Mouse (Mus musculus): ENCODE results near the gene Hal. TPM values are rescaled to one million over a fixed set of nuclear protein-coding genes. Genes with fewer than 3 reads are reported as not detected.

The Hal gene
- polyA plus RNA-seq, 1 experiment from 2014 or later, result not detected

DNA sequence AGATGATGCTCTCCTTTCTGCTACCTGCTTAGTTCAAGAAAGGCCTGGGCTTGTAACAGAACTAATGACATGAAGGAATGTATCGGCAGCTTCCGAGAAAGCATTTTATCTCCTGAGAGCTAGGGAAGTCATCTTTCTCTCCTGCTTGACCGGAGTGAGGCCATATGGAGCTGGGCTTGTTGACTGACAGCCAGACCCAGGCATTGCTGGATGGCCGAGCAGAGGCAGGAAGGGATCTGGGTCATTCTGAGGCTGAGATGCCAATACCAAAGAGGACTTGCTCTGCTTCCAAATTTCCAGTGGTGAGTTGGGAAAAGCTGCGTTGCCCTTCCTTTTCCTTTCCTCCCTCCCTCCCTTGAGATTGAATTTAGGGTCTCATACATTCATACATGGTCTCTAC lies 31.2 kb downstream of the Hal start:
- Histone ChIP-seq H3K9ac (ENCODE audit: low read length) (no peak overlapping the region), H3K27me3 (ENCODE audit: control insufficient read depth, insufficient read depth, low read length) (no peaks in the 10 kb centered on the region), H3K4me1 (ENCODE audit: control insufficient read depth, insufficient read depth, low read length) (no peaks in the 10 kb centered on the region), H3K4me2 (no peak overlapping the region), H3K27ac (ENCODE audit: low read depth, low read length) (no peak overlapping the region), H3K36me3 (ENCODE audit: control insufficient read depth, insufficient read depth, low read length) (no peaks in the 10 kb centered on the region), H3K9me3 (ENCODE audit: control insufficient read depth, low read length) (no peaks in the 10 kb centered on the region), H3K4me3 (ENCODE audit: low read depth, low read length) (no peak overlapping the region)
- ATAC-seq (ENCODE audit: low FRiP score) (no peak), DNase-seq (ENCODE audit: low spot score, missing footprints) (no peak)
- WGBS, result 92% methylated on average over 5 of the region's 5 CpGs

DNA sequence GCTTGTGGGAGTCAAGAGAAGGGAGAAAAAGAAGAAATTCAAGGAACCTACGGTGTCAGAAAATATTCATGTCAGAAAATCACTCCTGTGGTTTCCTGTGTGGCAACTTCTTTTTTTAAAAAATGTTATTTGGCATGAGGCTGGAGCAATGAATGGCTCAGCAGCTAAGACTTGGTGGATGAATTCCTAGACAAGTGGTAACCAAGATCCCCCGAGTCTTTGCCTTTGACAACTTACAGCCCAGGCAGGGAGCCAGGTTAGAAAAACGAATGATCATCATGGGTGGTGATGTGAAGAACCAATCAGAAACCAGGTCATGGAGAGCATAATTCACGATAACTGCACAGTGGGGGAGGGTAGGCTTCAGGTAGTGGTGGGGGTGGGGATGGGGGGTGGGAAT lies 32.4 kb downstream of the Hal start:
- 92% methylated on average over 4 of the region's 4 CpGs for WGBS
- ATAC-seq (ENCODE audit: low FRiP score) (no peak), DNase-seq (ENCODE audit: low spot score, missing footprints) (no peak)
- no peak overlapping the region for H3K9ac ChIP-seq (ENCODE audit: low read length)
- H3K4me1 ChIP-seq (ENCODE audit: control insufficient read depth, insufficient read depth, low read length), result no peaks in the 10 kb centered on the region
- H3K4me3 ChIP-seq (ENCODE audit: low read depth, low read length), result no peak overlapping the region
- no peaks in the 10 kb centered on the region for H3K36me3 ChIP-seq (ENCODE audit: control insufficient read depth, insufficient read depth, low read length)
- H3K4me2 ChIP-seq, result no peak overlapping the region
- no peak overlapping the region for H3K27ac ChIP-seq (ENCODE audit: low read depth, low read length)
- no peaks in the 10 kb centered on the region for H3K27me3 ChIP-seq (ENCODE audit: control insufficient read depth, insufficient read depth, low read length)
- no peaks in the 10 kb centered on the region for H3K9me3 ChIP-seq (ENCODE audit: control insufficient read depth, low read length)

DNA sequence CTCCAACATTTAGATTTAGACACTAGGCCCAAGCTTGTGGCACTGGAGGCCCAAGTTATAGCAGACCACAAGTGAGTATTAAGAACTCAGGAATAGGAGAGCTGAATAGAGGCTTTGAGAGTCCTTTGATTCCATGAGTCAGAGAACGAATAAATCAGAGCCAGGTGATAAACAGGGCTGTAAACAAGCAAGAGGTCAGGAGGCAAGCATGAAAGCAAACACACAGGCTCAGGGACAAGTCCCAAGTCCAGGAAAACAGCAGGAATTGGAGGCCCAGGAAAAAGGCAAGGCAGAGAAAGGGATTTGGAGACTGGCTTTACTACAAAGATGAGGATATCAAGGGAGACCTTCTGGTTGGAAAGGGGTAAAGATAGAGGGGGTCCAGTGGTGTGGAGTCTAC lies 36.8 kb downstream of the Hal start:
- no peak overlapping the region for H3K9ac ChIP-seq (ENCODE audit: low read length)
- no peaks in the 10 kb centered on the region for H3K27me3 ChIP-seq (ENCODE audit: control insufficient read depth, insufficient read depth, low read length)
- ATAC-seq (ENCODE audit: low FRiP score) (no peak), DNase-seq (ENCODE audit: low spot score, missing footprints) (no peak)
- H3K27ac ChIP-seq (ENCODE audit: low read depth, low read length), result no peak overlapping the region
- H3K4me3 ChIP-seq (ENCODE audit: low read depth, low read length), result no peak overlapping the region
- H3K4me1 ChIP-seq (ENCODE audit: control insufficient read depth, insufficient read depth, low read length), result no peaks in the 10 kb centered on the region
- WGBS, result 81% methylated on average over 1 of the region's 1 CpGs
- H3K36me3 ChIP-seq (ENCODE audit: control insufficient read depth, insufficient read depth, low read length), result no peaks in the 10 kb centered on the region
- no peaks in the 10 kb centered on the region; the same call in 1 of the 2 replicates for H3K9me3 ChIP-seq (ENCODE audit: control insufficient read depth, low read length)
- no peak overlapping the region for H3K4me2 ChIP-seq

DNA sequence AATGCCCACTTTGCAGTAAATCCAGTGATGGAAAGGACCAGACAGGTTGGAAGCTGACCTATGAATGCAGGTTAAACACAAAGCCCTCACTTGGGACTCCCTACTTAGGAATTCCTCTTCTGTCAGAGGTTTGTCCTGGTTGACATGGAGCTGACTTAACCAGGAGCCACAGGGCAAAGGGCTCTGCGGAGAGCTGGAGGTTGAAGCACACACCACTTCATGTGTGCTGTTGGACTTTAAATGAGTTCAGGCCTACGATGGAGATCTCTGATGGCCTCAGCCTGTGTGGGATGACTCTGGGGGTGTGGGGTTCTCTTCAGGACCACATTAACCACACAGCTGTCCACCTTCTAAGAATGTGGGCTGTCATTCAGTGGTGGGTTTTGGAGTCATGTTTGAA lies 49.7 kb downstream of the Hal start:
- H3K27ac ChIP-seq (ENCODE audit: low read depth, low read length), result no peak overlapping the region
- H3K9me3 ChIP-seq (ENCODE audit: control insufficient read depth, low read length), result no peaks in the 10 kb centered on the region
- ATAC-seq (ENCODE audit: low FRiP score) (no peak), DNase-seq (ENCODE audit: low spot score, missing footprints) (no peak)
- no peak overlapping the region for H3K4me3 ChIP-seq (ENCODE audit: low read depth, low read length)
- WGBS, result 98% methylated on average over 2 of the region's 2 CpGs
- H3K4me2 ChIP-seq, result no peak overlapping the region
- H3K9ac ChIP-seq (ENCODE audit: low read length), result no peak overlapping the region
- H3K27me3 ChIP-seq (ENCODE audit: control insufficient read depth, insufficient read depth, low read length), result no peaks in the 10 kb centered on the region; the same call in 1 of the 2 replicates
- H3K4me1 ChIP-seq (ENCODE audit: control insufficient read depth, insufficient read depth, low read length), result peaks cover 6% of the 10 kb centered on the region; the same call in 1 of the 2 replicates
- H3K36me3 ChIP-seq (ENCODE audit: control insufficient read depth, insufficient read depth, low read length), result no peaks in the 10 kb centered on the region

DNA sequence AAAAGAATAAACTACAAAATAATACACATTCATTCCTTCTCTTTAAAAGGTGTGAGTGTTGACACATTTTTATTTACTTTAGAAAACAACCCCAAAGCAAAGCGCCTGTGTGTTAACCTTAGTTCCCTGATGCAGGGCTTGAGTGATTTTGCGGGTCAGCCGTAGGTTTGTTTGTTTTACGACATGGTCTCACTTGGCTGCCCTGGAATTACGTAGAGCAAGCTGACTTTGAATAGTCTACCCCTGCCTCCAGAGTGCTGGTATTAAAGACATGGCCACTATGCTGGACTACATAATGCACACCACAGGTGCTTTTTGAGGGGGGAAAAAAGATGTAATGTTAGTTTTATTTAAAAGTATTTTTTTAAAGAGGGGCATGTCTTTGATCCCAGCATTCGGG lies 50.2 kb downstream of the Hal start:
- Histone ChIP-seq H3K9ac (ENCODE audit: low read length) (no peak overlapping the region), H3K4me2 (no peak overlapping the region), H3K27ac (ENCODE audit: low read depth, low read length) (no peak overlapping the region), H3K4me1 (ENCODE audit: control insufficient read depth, insufficient read depth, low read length) (peaks cover 6% of the 10 kb centered on the region; the same call in 1 of the 2 replicates), H3K36me3 (ENCODE audit: control insufficient read depth, insufficient read depth, low read length) (no peaks in the 10 kb centered on the region), H3K4me3 (ENCODE audit: low read depth, low read length) (no peak overlapping the region), H3K9me3 (ENCODE audit: control insufficient read depth, low read length) (no peaks in the 10 kb centered on the region), H3K27me3 (ENCODE audit: control insufficient read depth, insufficient read depth, low read length) (no peaks in the 10 kb centered on the region; the same call in 1 of the 2 replicates)
- WGBS, result 49% methylated on average over 6 of the region's 6 CpGs
- DNase-seq (ENCODE audit: low spot score, missing footprints) (no peak), ATAC-seq (ENCODE audit: low FRiP score) (no peak)

DNA sequence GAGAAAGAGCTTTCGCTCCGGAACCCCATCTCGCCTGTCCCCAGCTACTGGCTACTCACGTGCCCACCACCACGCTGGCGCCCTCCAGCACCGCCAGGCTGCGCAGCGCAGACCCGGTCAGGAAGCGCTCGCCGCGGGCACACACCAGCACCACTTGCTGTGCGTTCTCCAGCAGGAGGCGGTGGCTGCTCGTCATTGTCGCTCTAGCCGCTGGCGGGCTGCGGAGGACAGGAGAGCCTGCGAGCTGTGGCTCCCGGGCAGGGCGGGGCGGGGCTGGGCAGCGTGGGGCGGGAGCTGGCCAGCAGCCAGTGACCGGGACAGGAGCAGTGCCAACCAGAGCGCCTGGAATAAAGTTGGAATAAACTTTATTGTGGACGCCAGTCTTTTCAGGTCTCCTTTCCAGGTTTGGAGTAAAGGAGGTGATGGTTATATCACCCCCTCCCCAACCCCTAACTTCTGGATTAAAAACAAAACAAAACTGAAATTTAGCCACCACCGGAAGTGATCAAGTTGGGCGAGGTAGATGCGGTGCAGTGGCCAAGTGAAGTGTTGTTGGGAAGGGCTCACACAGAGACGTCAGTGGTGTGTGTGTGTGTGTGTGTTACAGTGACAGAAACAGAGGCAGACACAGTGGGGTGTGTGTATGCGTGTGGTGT lies 51.3 kb downstream of the Hal start, which contains the start of gene Amdhd1:
TSS of gene Amdhd1 (minus strand) at position 259 of the 656 bp plus-strand sequence.
- Histone ChIP-seq H3K4me1 (ENCODE audit: control insufficient read depth, insufficient read depth, low read length) (peaks cover 4% of the 10 kb centered on the region; the same call in 1 of the 2 replicates), H3K36me3 (ENCODE audit: control insufficient read depth, insufficient read depth, low read length) (no peaks in the 10 kb centered on the region), H3K4me3 (ENCODE audit: low read depth, low read length) (peak within 1 kb of the TSS; percentile 31), H3K27me3 (ENCODE audit: control insufficient read depth, insufficient read depth, low read length) (no peaks in the 10 kb centered on the region; the same call in 1 of the 2 replicates), H3K27ac (ENCODE audit: low read depth, low read length) (no peak within 1 kb of the TSS), H3K9me3 (ENCODE audit: control insufficient read depth, low read length) (no peaks in the 10 kb centered on the region), H3K9ac (ENCODE audit: low read length) (peak within 1 kb of the TSS; percentile 54), H3K4me2 (peak within 1 kb of the TSS; percentile 59)
- WGBS, result 4% methylated on average over 35 of the region's 35 CpGs
- DNase-seq (ENCODE audit: low spot score, missing footprints), result peak; percentile 93
- peak; percentile 95 for ATAC-seq (ENCODE audit: low FRiP score)

DNA sequence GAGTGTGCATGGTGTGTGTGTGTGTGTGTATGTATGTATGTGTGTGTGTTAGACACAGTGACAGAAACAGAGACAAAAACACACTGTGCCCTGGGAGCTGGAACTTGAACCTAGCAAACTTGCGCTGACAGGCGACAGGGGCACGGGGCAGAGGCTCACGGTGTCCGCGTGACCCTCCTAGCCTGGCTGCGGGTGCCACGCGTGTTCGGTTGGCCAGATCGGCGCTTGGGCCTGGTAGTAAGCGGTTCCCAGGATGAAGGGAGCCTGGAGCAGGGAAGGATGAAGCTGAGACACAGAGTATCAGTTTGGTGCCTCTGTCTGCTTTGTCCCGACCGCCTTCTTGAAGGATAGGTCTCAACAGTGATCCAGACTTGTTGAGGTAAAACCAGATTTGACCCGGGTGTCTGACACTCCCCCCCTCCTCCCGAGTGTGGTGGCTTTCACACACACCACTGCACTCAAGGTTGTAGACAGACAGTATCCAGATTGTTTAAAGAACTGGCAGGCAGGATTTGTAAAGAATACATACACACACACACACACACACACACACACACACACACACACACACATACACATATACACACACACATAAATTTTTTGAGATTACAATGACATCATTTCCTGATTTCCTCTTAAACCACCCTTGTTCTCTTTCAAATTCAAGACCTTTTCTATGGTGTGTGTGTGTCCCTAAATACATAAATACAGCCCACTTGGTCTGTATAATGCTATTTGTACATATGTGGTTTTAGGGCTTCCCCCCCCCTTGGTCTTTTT lies 52.1 kb downstream of the Hal start, which contains the start of gene Ccdc38:
TSS of gene Ccdc38 (plus strand) at position 202 of the 780 bp plus-strand sequence.
- H3K9me3 ChIP-seq (ENCODE audit: control insufficient read depth, low read length), result no peaks in the 10 kb centered on the region
- H3K4me1 ChIP-seq (ENCODE audit: control insufficient read depth, insufficient read depth, low read length), result peaks cover 4% of the 10 kb centered on the region; the same call in 1 of the 2 replicates
- DNase-seq (ENCODE audit: low spot score, missing footprints) (no peak), ATAC-seq (ENCODE audit: low FRiP score) (peak; percentile 43; the same call in 1 of the 2 replicates)
- peak within 1 kb of the TSS; percentile 54 for H3K9ac ChIP-seq (ENCODE audit: low read length)
- peak within 1 kb of the TSS; percentile 31 for H3K4me3 ChIP-seq (ENCODE audit: low read depth, low read length)
- WGBS, result 75% methylated on average over 17 of the region's 17 CpGs
- H3K4me2 ChIP-seq, result peak within 1 kb of the TSS; percentile 59
- H3K36me3 ChIP-seq (ENCODE audit: control insufficient read depth, insufficient read depth, low read length), result no peaks in the 10 kb centered on the region
- no peak within 1 kb of the TSS for H3K27ac ChIP-seq (ENCODE audit: low read depth, low read length)
- no peaks in the 10 kb centered on the region; the same call in 1 of the 2 replicates for H3K27me3 ChIP-seq (ENCODE audit: control insufficient read depth, insufficient read depth, low read length)

DNA sequence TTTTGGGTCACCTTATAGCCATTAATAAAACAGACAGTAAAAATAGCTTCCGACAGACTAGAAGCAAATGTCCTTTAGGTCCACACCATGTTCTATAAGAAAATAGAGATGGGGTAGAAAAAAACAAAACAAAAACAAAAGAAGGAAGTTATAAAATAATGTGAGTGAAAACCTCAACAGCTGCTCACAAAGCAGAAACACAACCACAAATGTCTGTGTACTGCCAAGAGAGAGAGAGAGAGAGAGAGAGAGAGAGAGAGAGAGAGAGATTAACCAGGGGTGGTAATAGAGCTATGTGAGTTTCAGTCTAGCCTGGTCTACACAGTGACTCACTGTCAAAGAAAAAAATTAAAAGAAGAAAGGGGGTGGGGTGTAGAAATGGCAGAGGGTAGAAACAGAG lies 53.0 kb downstream of the Hal start:
- Histone ChIP-seq H3K4me2 (no peak overlapping the region), H3K36me3 (ENCODE audit: control insufficient read depth, insufficient read depth, low read length) (no peaks in the 10 kb centered on the region), H3K4me3 (ENCODE audit: low read depth, low read length) (no peak overlapping the region), H3K4me1 (ENCODE audit: control insufficient read depth, insufficient read depth, low read length) (peaks cover 4% of the 10 kb centered on the region; the same call in 1 of the 2 replicates), H3K9me3 (ENCODE audit: control insufficient read depth, low read length) (no peaks in the 10 kb centered on the region), H3K27ac (ENCODE audit: low read depth, low read length) (no peak overlapping the region), H3K27me3 (ENCODE audit: control insufficient read depth, insufficient read depth, low read length) (no peaks in the 10 kb centered on the region; the same call in 1 of the 2 replicates), H3K9ac (ENCODE audit: low read length) (no peak overlapping the region)
- no peak for DNase-seq (ENCODE audit: low spot score, missing footprints)
- WGBS, result 92% methylated on average over 1 of the region's 1 CpGs
- no peak for ATAC-seq (ENCODE audit: low FRiP score)

DNA sequence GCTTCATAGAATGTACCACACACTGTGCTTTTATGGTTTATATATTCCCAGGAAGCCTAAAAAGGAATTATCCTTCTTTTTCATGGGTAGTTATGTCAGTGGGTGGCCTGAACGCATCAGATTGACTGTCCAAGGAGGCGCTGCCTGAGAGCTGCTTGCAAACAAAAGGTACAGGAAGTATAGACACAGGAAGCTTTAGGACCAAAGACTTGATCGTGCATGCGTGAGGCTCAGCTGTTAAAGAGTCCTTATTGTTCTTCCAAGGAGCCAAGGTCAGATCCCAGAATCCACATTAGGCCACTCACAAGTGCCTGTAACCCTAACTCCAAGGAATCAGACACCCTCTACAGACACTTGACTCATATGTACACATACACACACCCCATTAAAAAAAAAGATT lies 53.8 kb downstream of the Hal start:
- H3K27ac ChIP-seq (ENCODE audit: low read depth, low read length), result no peak overlapping the region
- H3K9me3 ChIP-seq (ENCODE audit: control insufficient read depth, low read length), result no peaks in the 10 kb centered on the region
- 24% methylated on average over 4 of the region's 4 CpGs for WGBS
- no peak overlapping the region for H3K9ac ChIP-seq (ENCODE audit: low read length)
- no peak overlapping the region for H3K4me2 ChIP-seq
- ATAC-seq (ENCODE audit: low FRiP score), result no peak
- H3K27me3 ChIP-seq (ENCODE audit: control insufficient read depth, insufficient read depth, low read length), result no peaks in the 10 kb centered on the region; the same call in 1 of the 2 replicates
- H3K4me1 ChIP-seq (ENCODE audit: control insufficient read depth, insufficient read depth, low read length), result peaks cover 4% of the 10 kb centered on the region; the same call in 1 of the 2 replicates
- no peak overlapping the region for H3K4me3 ChIP-seq (ENCODE audit: low read depth, low read length)
- DNase-seq (ENCODE audit: low spot score, missing footprints), result no peak
- H3K36me3 ChIP-seq (ENCODE audit: control insufficient read depth, insufficient read depth, low read length), result no peaks in the 10 kb centered on the region
